Mouse (Mus musculus) liver, embryonic 13.5 days (tissue): ENCODE measurements around the gene Padi2. TPM values are rescaled to one million over a fixed set of nuclear protein-coding genes. Genes with fewer than 3 reads are reported as not detected.
A peak's percentile ranks its signal among the peaks of the same experiment; 100 is the strongest.

ENCODE experiments used
- ATAC-seq: fragments of 200-750 bp; cut with Nextera tagmentation; 2 replicates; pipeline ENCODE4 v1.8.0; 2017; ENCODE audit warnings: low read depth, mild to moderate bottlenecking, moderate number of reproducible peaks, moderate library complexity
- DNase-seq: peaks from one replicate; pipeline ENCODE4 v3.0.0; 2022
- H3K27ac ChIP-seq: fragments of 300-500 bp; sonication (generic); 2 replicates; pipeline ENCODE4 v1.5.1; 2015; ENCODE audit warnings: moderate library complexity, mild to moderate bottlenecking, inconsistent platforms
- H3K27me3 ChIP-seq: fragments of 300-500 bp; sonication (generic); 2 replicates; pipeline ENCODE4 v1.6.1; 2015; ENCODE audit warnings: mild to moderate bottlenecking, inconsistent platforms
- H3K36me3 ChIP-seq: fragments of 300-500 bp; sonication (generic); 2 replicates; pipeline ENCODE4 v1.6.1; 2015; ENCODE audit warnings: mild to moderate bottlenecking, inconsistent platforms
- H3K4me1 ChIP-seq: fragments of 300-500 bp; sonication (generic); replicated peaks from 2 replicates; pipeline ENCODE4 v1.6.1; 2015; ENCODE audit warnings: inconsistent platforms
- H3K4me2 ChIP-seq: fragments of 300-500 bp; sonication (generic); 2 replicates; pipeline ENCODE4 v1.6.1; 2015; ENCODE audit warnings: inconsistent platforms, mild to moderate bottlenecking, moderate library complexity
- H3K4me3 ChIP-seq: fragments of 300-500 bp; sonication (generic); replicated peaks from 2 replicates; pipeline ENCODE4 v1.5.1; 2015; ENCODE audit warnings: mild to moderate bottlenecking, inconsistent platforms
- H3K9ac ChIP-seq: fragments of 300-500 bp; sonication (generic); 2 replicates; pipeline ENCODE4 v1.6.1; 2015; ENCODE audit warnings: mild to moderate bottlenecking, inconsistent platforms
- H3K9me3 ChIP-seq: fragments of 300-500 bp; sonication (generic); replicated peaks from 2 replicates; pipeline ENCODE4 v1.6.1; 2016; ENCODE audit warnings: inconsistent platforms
- WGBS: fragments of 180-500 bp; shearing (Covaris S2); methylation state at CpG from one replicate; pipeline ENCODE4 v1.1.7; 2015; ENCODE audit not compliant: insufficient replicate concordance; 5-methylcytosine and 5-hydroxymethylcytosine counted together
- polyA plus RNA-seq: library from polyadenylated mRNA; unstranded; fragments of >200 nt; fragmentation: Nextera tagmentation; extraction: Ambion mirVana; gene quantifications from 2 replicates; pipeline ENCODE4 v1.2.1, GENCODE M21; 2015

Padi2 gene
- polyA plus RNA-seq, 1 experiment from 2014 or later = 1.9 TPM

DNA sequence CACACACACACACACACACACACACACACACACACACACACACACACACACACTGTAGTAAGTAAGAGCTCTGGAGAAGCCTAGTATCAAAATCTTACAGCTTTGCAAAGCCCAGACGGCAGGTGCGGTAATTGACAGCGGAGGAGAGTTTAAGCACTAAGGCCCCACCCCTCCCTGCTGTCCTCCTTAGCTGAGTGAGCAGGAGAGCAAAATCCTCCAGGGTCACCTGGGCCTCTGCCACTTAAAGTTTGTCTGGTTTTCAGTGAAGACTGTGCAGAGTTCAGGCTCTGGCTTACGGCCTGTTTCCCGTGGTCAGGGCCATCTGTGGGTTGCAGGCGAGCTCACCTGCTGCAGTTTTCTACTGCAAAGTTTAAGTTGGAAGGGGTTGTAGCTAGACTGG is 42.3 kb downstream of the Padi2 start:
- Histone ChIP-seq H3K4me3 (no peak overlapping the region), H3K9me3 (no peaks in the 10 kb centered on the region), H3K27ac (no peak overlapping the region), H3K9ac (no peak overlapping the region), H3K4me1 (peaks cover 13% of the 10 kb centered on the region; the same call in 1 of the 2 replicates), H3K27me3 (no peaks in the 10 kb centered on the region), H3K36me3 (no peaks in the 10 kb centered on the region), H3K4me2 (no peak overlapping the region)
- DNase-seq (no peak), ATAC-seq (no peak)
- 70% methylated on average over 6 of the region's 6 CpGs for WGBS

- Histone ChIP-seq H3K4me1 (peaks cover 13% of the 10 kb centered on the region; the same call in 1 of the 2 replicates), H3K4me2 (no peak overlapping the region), H3K27ac (no peak overlapping the region), H3K9ac (no peak overlapping the region), H3K9me3 (no peaks in the 10 kb centered on the region), H3K4me3 (no peak overlapping the region), H3K36me3 (no peaks in the 10 kb centered on the region), H3K27me3 (no peaks in the 10 kb centered on the region)
- DNase-seq = no peak
- WGBS = 65% methylated on average over 8 of the region's 8 CpGs
- no peak for ATAC-seq
Observed at GRCm38 (mm10) chr4:140949052-140949451, 42.9 kb downstream of the Padi2 start.

- WGBS = 65% methylated on average over 16 of the region's 16 CpGs
- ATAC-seq (no peak), DNase-seq (no peak)
Observed at GRCm38 (mm10) chr4:140949616-140950015, 43.5 kb downstream of the Padi2 start.

DNA sequence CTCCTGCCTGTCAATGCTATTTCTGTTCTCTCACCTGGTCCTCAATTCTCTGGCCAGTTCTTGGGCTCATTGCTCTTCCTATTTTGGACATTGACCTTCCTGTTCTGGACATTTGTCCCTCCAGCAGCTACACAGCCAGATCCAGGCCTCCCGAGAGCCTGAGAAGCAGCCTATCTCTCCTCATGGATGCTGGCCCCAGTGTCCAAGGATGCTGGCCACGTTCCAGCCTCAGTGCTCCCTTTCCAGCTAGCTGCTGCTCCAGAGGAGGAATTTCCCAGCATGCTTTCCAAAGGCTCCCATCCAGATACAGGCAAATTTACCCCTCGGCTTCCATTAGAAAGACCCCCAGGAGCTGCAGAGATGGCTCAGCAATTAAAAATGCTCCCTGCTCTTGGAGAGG is 44.4 kb downstream of the Padi2 start:
- H3K9me3 ChIP-seq = no peaks in the 10 kb centered on the region
- no peak overlapping the region for H3K4me2 ChIP-seq
- DNase-seq (no peak), ATAC-seq (no peak)
- H3K27me3 ChIP-seq = peaks cover 3% of the 10 kb centered on the region; the same call in 1 of the 2 replicates
- H3K4me1 ChIP-seq = peaks cover 13% of the 10 kb centered on the region; the same call in 1 of the 2 replicates
- no peaks in the 10 kb centered on the region for H3K36me3 ChIP-seq
- H3K9ac ChIP-seq = no peak overlapping the region
- H3K27ac ChIP-seq = no peak overlapping the region
- H3K4me3 ChIP-seq = no peak overlapping the region
- 67% methylated on average over 3 of the region's 3 CpGs for WGBS

More at GRCm38 (mm10) chr4:140949616-140950015, 43.5 kb downstream of the Padi2 start:
- Histone ChIP-seq H3K36me3 (no peaks in the 10 kb centered on the region), H3K27ac (no peak overlapping the region), H3K4me2 (no peak overlapping the region), H3K27me3 (no peaks in the 10 kb centered on the region), H3K9me3 (no peaks in the 10 kb centered on the region), H3K4me1 (peaks cover 13% of the 10 kb centered on the region; the same call in 1 of the 2 replicates), H3K9ac (no peak overlapping the region), H3K4me3 (no peak overlapping the region)

DNA sequence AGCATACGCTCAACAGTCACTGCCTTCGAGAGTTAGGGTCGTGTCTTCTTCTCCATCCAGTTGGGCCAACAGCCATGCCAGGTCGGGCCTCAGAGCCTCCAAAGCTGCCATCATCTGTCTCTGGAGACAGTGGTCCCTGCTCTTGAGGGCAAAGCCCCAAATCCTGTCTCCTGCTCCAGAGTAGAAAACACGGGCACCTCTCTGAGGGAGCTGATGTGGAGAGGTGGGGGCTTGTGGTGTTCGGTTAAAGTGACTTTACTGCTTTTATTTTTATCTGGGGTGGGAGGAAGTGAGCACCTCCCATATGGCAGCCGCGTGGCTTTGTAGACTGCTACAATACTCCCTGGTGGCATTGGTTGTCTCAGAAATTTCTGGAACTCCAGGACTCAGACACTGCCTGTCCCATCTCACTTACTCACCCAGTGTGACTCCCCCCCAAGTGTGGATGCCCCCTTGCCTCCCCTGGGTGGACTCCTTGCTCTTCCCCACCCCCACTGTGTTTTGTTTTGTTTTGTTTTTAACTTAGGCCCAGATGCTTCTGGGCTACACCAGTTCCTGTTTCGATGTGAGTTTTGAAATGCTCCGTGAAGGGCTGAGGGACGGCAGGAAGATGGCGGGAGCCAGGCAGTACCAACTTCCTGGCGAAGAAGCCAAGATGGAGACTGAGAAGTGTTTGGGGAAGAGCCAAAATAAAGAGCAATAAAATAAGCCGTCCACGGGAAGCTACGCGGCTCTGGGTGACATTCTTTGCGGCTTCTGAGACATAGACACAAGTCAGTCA is 45.9 kb downstream of the Padi2 start:
- Histone ChIP-seq H3K9ac (no peak overlapping the region), H3K4me3 (no peak overlapping the region), H3K4me2 (no peak overlapping the region), H3K27me3 (peaks cover 10% of the 10 kb centered on the region), H3K4me1 (peaks cover 5% of the 10 kb centered on the region; the same call in 1 of the 2 replicates), H3K9me3 (no peaks in the 10 kb centered on the region), H3K36me3 (no peaks in the 10 kb centered on the region), H3K27ac (no peak overlapping the region)
- WGBS = 62% methylated on average over 18 of the region's 18 CpGs
- ATAC-seq (no peak), DNase-seq (no peak)

DNA sequence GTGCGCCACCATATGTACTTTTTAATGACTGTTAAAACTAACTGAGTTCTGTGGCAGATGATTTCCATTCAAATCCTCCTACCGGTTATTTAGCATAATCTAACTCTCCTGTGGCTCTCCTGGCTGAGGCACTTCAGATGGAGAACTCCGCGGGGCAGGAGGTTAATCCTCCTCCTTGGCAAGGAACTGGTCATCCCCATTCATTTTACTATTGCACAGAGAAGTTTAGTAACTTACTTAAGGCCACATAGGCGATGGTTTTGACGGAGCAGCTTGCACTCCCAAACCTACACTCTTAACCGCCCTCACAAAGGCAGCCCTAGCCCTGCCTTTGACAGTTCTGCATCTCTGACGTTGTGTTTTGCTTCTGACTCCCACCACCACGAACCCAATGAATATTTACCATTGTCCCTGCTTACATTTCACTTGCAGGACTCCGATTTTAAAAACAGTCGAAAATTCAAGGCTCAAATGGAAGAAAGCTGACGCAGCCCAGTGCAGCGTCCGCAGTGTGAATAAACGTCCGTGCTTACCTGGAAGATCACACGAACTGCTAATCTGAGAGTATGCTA is 51.1 kb downstream of the Padi2 start:
- Histone ChIP-seq H3K4me1 (peaks cover 26% of the 10 kb centered on the region), H3K4me3 (peak overlapping the region; percentile 43), H3K9me3 (no peaks in the 10 kb centered on the region), H3K4me2 (peak overlapping the region; percentile 61), H3K36me3 (no peaks in the 10 kb centered on the region), H3K9ac (peak overlapping the region; percentile 56), H3K27ac (no peak overlapping the region), H3K27me3 (peaks cover 20% of the 10 kb centered on the region)
- ATAC-seq = no peak
- 20% methylated on average over 17 of the region's 17 CpGs for WGBS
- DNase-seq = no peak

- Histone ChIP-seq H3K9me3 (no peaks in the 10 kb centered on the region), H3K27ac (no peak overlapping the region), H3K4me1 (peaks cover 31% of the 10 kb centered on the region), H3K4me2 (peak overlapping the region; percentile 61), H3K4me3 (peak overlapping the region; percentile 43), H3K9ac (peak overlapping the region; percentile 56), H3K36me3 (no peaks in the 10 kb centered on the region), H3K27me3 (peaks cover 20% of the 10 kb centered on the region)
- ATAC-seq = no peak
- 6% methylated on average over 13 of the region's 13 CpGs for WGBS
- peak; percentile 64 for DNase-seq
Observed at GRCm38 (mm10) chr4:140957725-140958124, 51.6 kb downstream of the Padi2 start.

DNA sequence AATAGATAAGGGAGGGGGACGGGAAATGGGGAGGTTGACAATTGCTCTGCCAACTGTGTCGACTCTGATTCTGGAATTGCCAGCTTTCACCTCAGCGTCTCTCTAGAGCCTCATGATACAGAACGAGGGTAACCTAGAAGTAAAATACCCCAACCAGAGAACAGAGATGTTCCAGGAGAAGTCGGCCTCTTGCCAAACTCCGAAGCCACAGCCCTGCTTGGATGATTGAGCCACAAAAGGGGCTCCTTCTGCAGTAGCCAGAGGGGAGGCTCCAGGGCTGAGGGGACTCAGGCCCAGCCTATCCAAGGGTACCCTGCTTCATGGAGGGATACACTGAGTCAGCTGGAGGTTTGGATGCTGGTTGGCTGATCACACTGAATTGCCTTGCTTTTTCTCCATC is 52.2 kb downstream of the Padi2 start:
- no peak overlapping the region for H3K9ac ChIP-seq
- WGBS = 41% methylated on average over 6 of the region's 6 CpGs
- H3K36me3 ChIP-seq = no peaks in the 10 kb centered on the region
- no peaks in the 10 kb centered on the region for H3K9me3 ChIP-seq
- ATAC-seq = no peak
- peaks cover 20% of the 10 kb centered on the region for H3K27me3 ChIP-seq
- H3K4me1 ChIP-seq = peaks cover 37% of the 10 kb centered on the region
- no peak overlapping the region for H3K4me3 ChIP-seq
- H3K27ac ChIP-seq = no peak overlapping the region
- no peak for DNase-seq
- H3K4me2 ChIP-seq = no peak overlapping the region

DNA sequence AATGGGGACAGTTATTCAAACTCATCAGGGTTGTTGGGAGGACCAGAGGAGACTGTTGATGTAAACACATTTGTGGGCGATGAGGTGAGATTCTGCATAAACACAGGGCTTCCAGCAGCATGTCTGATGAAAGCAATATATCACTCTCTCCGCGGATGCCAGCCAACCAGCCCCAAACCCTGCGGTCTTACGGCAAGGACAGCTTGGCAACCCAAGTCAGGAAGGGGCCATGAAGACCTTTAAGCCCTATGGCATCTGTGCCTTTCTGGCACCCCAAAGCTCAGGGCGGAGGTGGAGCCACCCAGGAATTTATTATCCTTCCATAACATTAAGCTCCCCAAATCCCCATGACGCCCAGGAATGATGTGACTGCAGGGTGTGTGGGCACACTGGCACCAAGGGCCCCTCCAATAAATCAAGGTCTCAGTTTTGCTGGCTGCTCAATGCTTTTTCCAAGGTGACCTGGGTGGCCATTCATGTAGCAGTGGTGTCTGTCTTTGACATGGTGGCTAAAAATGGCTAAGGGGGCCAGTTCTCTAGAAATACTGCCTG is 53.1 kb downstream of the Padi2 start:
- Histone ChIP-seq H3K27me3 (peaks cover 20% of the 10 kb centered on the region), H3K9me3 (no peaks in the 10 kb centered on the region), H3K4me1 (peaks cover 44% of the 10 kb centered on the region), H3K4me2 (no peak overlapping the region), H3K27ac (no peak overlapping the region), H3K4me3 (no peak overlapping the region), H3K9ac (no peak overlapping the region), H3K36me3 (no peaks in the 10 kb centered on the region)
- no peak for DNase-seq
- ATAC-seq = no peak
- 74% methylated on average over 7 of the region's 7 CpGs for WGBS

GRCm38 (mm10) chr4:140959715-140960479 is 53.8 kb downstream of the Padi2 start:
- Histone ChIP-seq H3K9me3 (no peaks in the 10 kb centered on the region), H3K36me3 (0 out of 2 replicates have a peak, but pooled peaks cover under 1% of the 10 kb centered on the region), H3K4me3 (no peak overlapping the region), H3K27ac (no peak overlapping the region), H3K4me1 (peaks cover 51% of the 10 kb centered on the region), H3K4me2 (no peak overlapping the region), H3K9ac (no peak overlapping the region), H3K27me3 (peaks cover 20% of the 10 kb centered on the region)
- 63% methylated on average over 10 of the region's 10 CpGs for WGBS
- ATAC-seq (no peak), DNase-seq (no peak)
